Mouse (Mus musculus): ENCODE data around the gene Cdhr4. TPM values are rescaled to one million over a fixed set of nuclear protein-coding genes. Genes with fewer than 3 reads are reported as not detected.

The Cdhr4 gene
- under 1 TPM in 1 of 2 experiments, not detected in 1; 0.42 TPM for total RNA-seq (2021)
- long read RNA-seq, experiment 1 = 0 reads
- long read RNA-seq, experiment 2, partial matches to known transcripts = 0 of 1 reads
- long read RNA-seq, experiment 2, other reads (novel, unspliced or antisense) = 1 of 1 reads

- H3K27ac ChIP-seq = no peak within 1 kb of the TSS
- intact Hi-C loops (cut with DNase I) = no loop called here
- TF ChIP-seq CTCF (IDR thresholded peaks at IDR 0.05) = no peak
Observed at GRCm38 (mm10) chr9:107992197-107992596, at the start of gene Cdhr4. Cdhr4 (plus strand) TSS chr9:107992497.

GRCm38 (mm10) chr9:107947241-107948194 is 44.8 kb upstream of the Cdhr4 start:
- peak overlapping the region; percentile 70 for H3K27ac ChIP-seq
- peak overlapping the region; percentile 67 for H3K4me3 ChIP-seq
- TF ChIP-seq CTCF (IDR thresholded peaks at IDR 0.05) = no peak
- intact Hi-C loops (cut with DNase I) = loop anchor here (5.0 kb wide), 1 partner anchor 45 kb away; no protein-coding TSS in a partner anchor
- peak; percentile 78 for DNase-seq

More at GRCm38 (mm10) chr9:107992197-107992596, at the start of gene Cdhr4:
- H3K4me3 ChIP-seq = no peak within 1 kb of the TSS
- no peak for DNase-seq

GRCm38 (mm10) chr9:107949184-107949921 is 42.9 kb upstream of the Cdhr4 start:
- H3K4me3 ChIP-seq = no peak overlapping the region
- no peak overlapping the region for H3K27ac ChIP-seq
- no peak for TF ChIP-seq CTCF (IDR thresholded peaks at IDR 0.05)
- intact Hi-C loops (cut with DNase I) = loop anchor here (5.0 kb wide), 1 partner anchor 47 kb away; no protein-coding TSS in a partner anchor
- DNase-seq = no peak

GRCm38 (mm10) chr9:107949922-107950235 is 42.4 kb upstream of the Cdhr4 start, which contains the start of gene Traip:
Traip (plus strand) TSS chr9:107950136.
- no peak for TF ChIP-seq CTCF (IDR thresholded peaks at IDR 0.05)
- peak within 1 kb of the TSS; percentile 82 for H3K4me3 ChIP-seq
- intact Hi-C loops (cut with DNase I) = loop anchor here (5.0 kb wide), 1 partner anchor 48 kb away; no protein-coding TSS in a partner anchor

GRCm38 (mm10) chr9:107950460-107951355 is 41.6 kb upstream of the Cdhr4 start:
- intact Hi-C loops (cut with DNase I) = no loop called here
- peak overlapping the region; percentile 96 for H3K27ac ChIP-seq

More at GRCm38 (mm10) chr9:107949922-107950235, 42.4 kb upstream of the Cdhr4 start, which contains the start of gene Traip:
- no peak for DNase-seq
- H3K27ac ChIP-seq = peak within 1 kb of the TSS; percentile 96

GRCm38 (mm10) chr9:107955613-107956289 is 36.5 kb upstream of the Cdhr4 start:
- no peak for DNase-seq
- Histone ChIP-seq H3K27ac (no peak overlapping the region), H3K4me3 (no peak overlapping the region)
- intact Hi-C loops (cut with DNase I) = no loop called here
- TF ChIP-seq CTCF (IDR thresholded peaks at IDR 0.05) = no peak

More at GRCm38 (mm10) chr9:107950460-107951355, 41.6 kb upstream of the Cdhr4 start:
- peak overlapping the region; percentile 82 for H3K4me3 ChIP-seq
- TF ChIP-seq CTCF (IDR thresholded peaks at IDR 0.05) = no peak
- DNase-seq = peak; percentile 95

GRCm38 (mm10) chr9:107957141-107957540 is 35.2 kb upstream of the Cdhr4 start:
- TF ChIP-seq CTCF (IDR thresholded peaks at IDR 0.05) = no peak
- H3K27ac ChIP-seq = no peak overlapping the region
- no peak overlapping the region for H3K4me3 ChIP-seq
- DNase-seq = no peak
- intact Hi-C loops (cut with DNase I) = no loop called here

- TF ChIP-seq CTCF (IDR thresholded peaks at IDR 0.05) = no peak
- no peak overlapping the region for H3K4me3 ChIP-seq
- H3K27ac ChIP-seq = no peak overlapping the region
- no peak for DNase-seq
- intact Hi-C loops (cut with DNase I) = loop anchor here (5.0 kb wide), 3 partner anchors 42 to 92 kb away; partner anchors contain the start of genes Amigo3 and Ip6k1
Observed at GRCm38 (mm10) chr9:107959896-107960295, 32.4 kb upstream of the Cdhr4 start.

GRCm38 (mm10) chr9:107960928-107961327 is 31.4 kb upstream of the Cdhr4 start:
- DNase-seq = no peak
- Histone ChIP-seq H3K4me3 (no peak overlapping the region), H3K27ac (no peak overlapping the region)
- intact Hi-C loops (cut with DNase I) = loop anchor here (5.0 kb wide), 3 partner anchors 41 to 91 kb away; partner anchors contain the start of genes Amigo3 and Ip6k1
- peak; percentile 26; the same call in 1 of the 2 replicates for TF ChIP-seq CTCF (IDR thresholded peaks at IDR 0.05)

GRCm38 (mm10) chr9:107961351-107961762 is 30.9 kb upstream of the Cdhr4 start:
- intact Hi-C loops (cut with DNase I) = loop anchor here (5.0 kb wide), 3 partner anchors 41 to 91 kb away; partner anchors contain the start of genes Amigo3 and Ip6k1
- TF ChIP-seq CTCF (IDR thresholded peaks at IDR 0.05) = no peak
- no peak overlapping the region for H3K27ac ChIP-seq

GRCm38 (mm10) chr9:107961881-107962280 is 30.4 kb upstream of the Cdhr4 start:
- no peak overlapping the region for H3K4me3 ChIP-seq
- no peak overlapping the region for H3K27ac ChIP-seq
- intact Hi-C loops (cut with DNase I) = loop anchor here (5.0 kb wide), 3 partner anchors 40 to 90 kb away; partner anchors contain the start of genes Amigo3 and Ip6k1
- no peak for DNase-seq
- peak; percentile 49 for TF ChIP-seq CTCF (IDR thresholded peaks at IDR 0.05)

More at GRCm38 (mm10) chr9:107961351-107961762, 30.9 kb upstream of the Cdhr4 start:
- DNase-seq = no peak
- no peak overlapping the region for H3K4me3 ChIP-seq

Measured in gastrocnemius, adult 2 months (tissue).